Mouse (Mus musculus) stomach, postnatal 0 days (tissue): ENCODE results near the gene Rae1. TPM values are rescaled to one million over a fixed set of nuclear protein-coding genes. Genes with fewer than 3 reads are reported as not detected.

Experiments used
- ATAC-seq: fragments of 200-750 bp; cut with Nextera tagmentation; 2 replicates; pipeline ENCODE4 v1.8.0; 2017; ENCODE audit not compliant: low FRiP score, low TSS enrichment
- DNase-seq: peaks from one replicate; pipeline ENCODE4 v3.0.0-alpha.2; 2016; ENCODE audit warnings: low spot score
- H3K27ac ChIP-seq: fragments of 300-500 bp; sonication (generic); replicated peaks from 2 replicates; pipeline ENCODE4 v1.5.1; 2014; ENCODE audit warnings: mild to moderate bottlenecking, control low read depth
- H3K27me3 ChIP-seq: fragments of 300-500 bp; sonication (generic); 2 replicates; pipeline ENCODE4 v1.6.1; 2014; ENCODE audit warnings: low read length; ENCODE audit not compliant: control insufficient read depth, insufficient read depth
- H3K36me3 ChIP-seq: fragments of 300-500 bp; sonication (generic); 2 replicates; pipeline ENCODE4 v1.6.1; 2014; ENCODE audit warnings: low read length, mixed read lengths; ENCODE audit not compliant: control insufficient read depth, insufficient read depth
- H3K4me1 ChIP-seq: fragments of 300-500 bp; sonication (generic); replicated peaks from 2 replicates; pipeline ENCODE4 v1.6.1; 2014; ENCODE audit warnings: antibody characterized with exemption; ENCODE audit not compliant: control insufficient read depth, insufficient read depth
- H3K4me2 ChIP-seq: fragments of 300-500 bp; sonication (generic); replicated peaks from 2 replicates; pipeline ENCODE4 v1.6.1; 2014; ENCODE audit warnings: low read depth, mild to moderate bottlenecking, control low read depth, moderate library complexity
- H3K4me3 ChIP-seq: fragments of 300-500 bp; sonication (generic); 2 replicates; pipeline ENCODE4 v1.5.1; 2014; ENCODE audit warnings: low read depth, low read length, control low read depth
- H3K9ac ChIP-seq: fragments of 300-500 bp; sonication (generic); 2 replicates; pipeline ENCODE4 v1.6.1; 2014; ENCODE audit warnings: mild to moderate bottlenecking, low read length, control low read depth, mixed read lengths
- H3K9me3 ChIP-seq: fragments of 300-500 bp; sonication (generic); 2 replicates; pipeline ENCODE4 v1.6.1; 2016; ENCODE audit warnings: low read length; ENCODE audit not compliant: control insufficient read depth
- CTCF ChIP-seq: IDR thresholded peaks from 2 replicates; pipeline ENCODE4 v1.5.1; 2016; ENCODE audit warnings: antibody characterized with exemption, low read depth, mild to moderate bottlenecking, moderate library complexity
- EP300 ChIP-seq: optimal IDR thresholded peaks from 2 replicates; pipeline ENCODE3; 2016; ENCODE audit warnings: antibody characterized with exemption
- WGBS: fragments of 180-500 bp; shearing (Covaris S2); extraction: QIAGEN DNeasy Blood & Tissue Kit; methylation state at CpG from one replicate; pipeline ENCODE4 v1.1.7; 2014; 5-methylcytosine and 5-hydroxymethylcytosine counted together
- polyA plus RNA-seq: library from polyadenylated mRNA; unstranded; fragments of >200 nt; fragmentation: Nextera tagmentation; extraction: Ambion mirVana; gene quantifications from 2 replicates; pipeline ENCODE4 v1.2.1, GENCODE M21; 2015

Gene Rae1
- polyA plus RNA-seq, 1 experiment from 2014 or later: 68.7 TPM

DNA sequence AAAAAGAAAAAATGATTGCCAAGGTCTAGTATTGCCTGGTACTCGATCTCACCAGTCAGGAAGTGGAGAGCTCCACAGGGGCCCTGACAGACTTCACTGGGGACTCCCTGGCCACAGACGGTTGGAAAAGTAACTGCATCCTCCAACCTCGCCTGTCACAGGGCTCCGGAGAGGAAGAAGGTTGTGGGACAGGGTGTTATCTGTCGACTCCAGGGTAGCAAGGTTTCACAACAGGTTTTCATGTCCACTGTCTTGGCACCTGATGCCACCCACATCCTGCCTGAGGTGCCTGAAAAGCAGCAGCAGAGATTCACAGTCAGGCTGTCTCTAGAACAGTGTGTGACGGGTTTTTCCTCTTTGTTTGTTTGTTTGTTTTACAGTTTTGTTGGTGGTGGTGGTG lies 18.0 kb downstream of the Rae1 start:
- peaks cover 4% of the 10 kb centered on the region for H3K4me1 ChIP-seq
- H3K4me3 ChIP-seq: no peak overlapping the region
- no peak for TF ChIP-seq CTCF
- 39% methylated on average over 6 of the region's 6 CpGs for WGBS
- H3K9me3 ChIP-seq: no peaks in the 10 kb centered on the region
- ATAC-seq: no peak
- H3K36me3 ChIP-seq: peaks cover 13% of the 10 kb centered on the region
- H3K4me2 ChIP-seq: no peak overlapping the region
- H3K27ac ChIP-seq: no peak overlapping the region
- no peak overlapping the region for H3K9ac ChIP-seq
- no peak for DNase-seq
- no peaks in the 10 kb centered on the region for H3K27me3 ChIP-seq

DNA sequence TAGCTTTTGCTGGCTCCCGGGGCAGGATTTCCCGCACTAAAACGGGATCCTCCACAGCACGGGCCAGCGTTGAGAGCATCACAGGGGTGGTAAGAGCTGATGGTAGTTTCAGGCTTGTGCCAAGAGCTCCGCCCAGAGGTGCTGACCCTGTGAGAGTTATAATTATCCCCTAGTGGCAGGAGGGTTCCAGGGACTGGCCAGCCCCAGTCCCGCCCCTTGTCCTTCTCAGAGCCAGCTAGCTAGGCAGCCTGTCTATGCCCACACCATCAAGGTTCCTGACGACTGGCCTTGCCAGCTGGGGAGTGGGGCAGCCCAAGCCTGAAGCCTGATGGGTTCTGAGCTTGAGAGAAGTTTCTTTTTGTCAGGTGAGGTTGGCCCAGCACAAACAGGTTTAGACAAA lies 18.7 kb downstream of the Rae1 start:
- H3K4me3 ChIP-seq: no peak overlapping the region
- no peaks in the 10 kb centered on the region for H3K9me3 ChIP-seq
- no peaks in the 10 kb centered on the region for H3K27me3 ChIP-seq
- H3K27ac ChIP-seq: no peak overlapping the region
- peaks cover 4% of the 10 kb centered on the region for H3K4me1 ChIP-seq
- peaks cover 10% of the 10 kb centered on the region for H3K36me3 ChIP-seq
- TF ChIP-seq CTCF (peak; percentile 28; the same call in 1 of the 2 replicates), EP300 (no peak)
- H3K9ac ChIP-seq: no peak overlapping the region
- no peak overlapping the region for H3K4me2 ChIP-seq
- 28% methylated on average over 8 of the region's 8 CpGs for WGBS
- no peak for ATAC-seq
- DNase-seq: peak; percentile 48

DNA sequence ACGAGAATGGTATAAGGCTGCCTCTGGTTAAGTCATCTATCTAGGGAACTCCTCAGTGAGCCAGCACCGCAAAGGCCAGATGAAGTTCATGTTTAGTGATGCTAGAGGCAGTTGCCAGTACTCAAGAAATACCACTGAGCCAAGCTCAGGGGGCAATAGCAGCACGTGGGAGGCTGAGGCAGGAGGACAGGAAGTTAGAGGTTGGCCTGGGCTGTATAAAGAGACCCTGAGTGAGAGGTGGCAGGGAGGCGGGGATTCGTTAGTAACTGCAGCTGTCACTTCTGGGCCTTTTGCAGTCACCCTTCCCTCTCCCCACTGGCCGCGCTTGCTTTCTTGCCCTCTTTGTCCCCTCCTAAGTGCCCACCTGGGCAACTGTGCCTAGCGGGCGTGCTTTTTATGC lies 19.4 kb downstream of the Rae1 start:
- Histone ChIP-seq H3K4me1 (peaks cover 4% of the 10 kb centered on the region), H3K9me3 (no peaks in the 10 kb centered on the region), H3K36me3 (peaks cover 5% of the 10 kb centered on the region), H3K27ac (no peak overlapping the region), H3K4me3 (peak overlapping the region; percentile 31), H3K9ac (peak overlapping the region; percentile 38), H3K27me3 (no peaks in the 10 kb centered on the region), H3K4me2 (peak overlapping the region; percentile 71)
- WGBS: 26% methylated on average over 9 of the region's 9 CpGs
- no peak for ATAC-seq
- no peak for DNase-seq
- TF ChIP-seq EP300 (no peak), CTCF (no peak)

DNA sequence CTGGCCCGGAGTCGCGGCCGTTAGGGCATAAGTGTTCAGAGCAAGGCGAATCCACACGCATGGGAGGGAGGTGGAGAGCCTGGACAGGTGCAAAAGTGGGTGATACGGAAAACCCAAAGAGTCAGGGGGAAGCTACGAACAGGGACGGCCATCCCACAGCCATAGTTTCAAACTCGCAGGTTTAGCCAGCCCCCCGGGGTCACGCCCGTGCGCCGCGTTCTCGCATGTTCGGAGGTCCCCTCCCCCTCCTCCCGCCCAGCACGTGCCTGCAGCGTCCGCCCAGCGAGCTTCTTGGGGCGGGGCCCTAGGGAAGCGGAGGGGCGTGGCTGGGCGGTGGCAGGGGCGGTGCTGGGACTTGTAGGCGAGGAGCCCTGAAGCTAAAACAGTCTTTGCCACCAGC lies 19.9 kb downstream of the Rae1 start:
- Histone ChIP-seq H3K9me3 (no peaks in the 10 kb centered on the region), H3K9ac (peak overlapping the region; percentile 38), H3K4me1 (peaks cover 4% of the 10 kb centered on the region), H3K4me3 (peak overlapping the region; percentile 31), H3K4me2 (peak overlapping the region; percentile 71), H3K36me3 (peaks cover 3% of the 10 kb centered on the region; the same call in 1 of the 2 replicates), H3K27me3 (no peaks in the 10 kb centered on the region), H3K27ac (no peak overlapping the region)
- ATAC-seq: peak; percentile 80
- WGBS: 0% methylated on average over 29 of the region's 29 CpGs
- peak; percentile 93 for DNase-seq
- TF ChIP-seq CTCF (no peak), EP300 (no peak)

DNA sequence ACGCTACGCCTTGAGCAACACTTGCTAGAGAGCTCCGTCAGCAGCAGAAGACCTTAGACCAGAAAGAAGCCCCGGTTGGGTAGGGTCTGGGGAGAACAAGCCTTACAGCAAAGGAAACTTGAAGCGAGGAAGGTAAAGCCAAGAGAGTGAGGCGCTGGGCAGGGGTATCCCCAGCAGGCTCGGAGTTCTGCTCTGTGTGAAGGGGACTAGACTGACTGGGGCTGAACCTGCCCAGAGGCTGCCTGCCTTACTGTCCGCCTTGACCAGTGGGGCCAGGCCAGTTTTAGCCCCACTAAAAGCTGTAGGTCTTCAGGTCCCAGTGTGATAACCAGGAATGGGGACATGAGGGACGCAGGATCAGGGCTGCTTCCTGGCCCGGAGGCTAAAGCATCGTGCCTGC lies 20.5 kb downstream of the Rae1 start, which contains the start of gene Rbm38:
Rbm38 (plus strand) TSS at position 69 of the 400 bp plus-strand sequence.
- Histone ChIP-seq H3K27me3 (no peaks in the 10 kb centered on the region), H3K4me2 (peak within 1 kb of the TSS; percentile 71), H3K36me3 (peaks cover 2% of the 10 kb centered on the region; the same call in 1 of the 2 replicates), H3K9me3 (no peaks in the 10 kb centered on the region), H3K27ac (no peak within 1 kb of the TSS), H3K4me3 (peak within 1 kb of the TSS; percentile 31), H3K9ac (peak within 1 kb of the TSS; percentile 38), H3K4me1 (peaks cover 4% of the 10 kb centered on the region)
- DNase-seq: no peak
- ATAC-seq: no peak
- 44% methylated on average over 11 of the region's 11 CpGs for WGBS
- TF ChIP-seq CTCF (no peak), EP300 (no peak)

DNA sequence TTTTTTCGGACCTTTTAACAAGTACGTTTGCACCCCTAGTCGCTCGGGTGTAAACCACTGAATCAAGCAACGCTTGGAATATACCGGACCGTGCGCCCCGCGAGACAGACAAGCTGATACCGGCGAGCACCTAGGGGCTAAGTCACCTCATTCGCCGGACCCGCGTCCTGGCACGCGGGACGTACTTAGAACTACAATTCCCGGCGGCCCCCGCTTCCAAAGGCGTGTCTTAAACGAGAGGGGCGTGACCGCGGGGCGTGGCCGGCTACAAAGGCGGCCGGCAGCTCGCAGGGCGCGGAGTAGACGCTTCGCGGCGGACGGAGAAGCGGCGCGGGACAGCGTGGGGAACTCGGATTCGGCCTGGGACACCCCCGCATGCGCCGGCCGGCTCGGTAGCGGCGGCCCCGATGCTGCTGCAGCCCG lies 21.7 kb downstream of the Rae1 start:
- peak; percentile 70 for ATAC-seq
- Histone ChIP-seq H3K4me2 (peak overlapping the region; percentile 95), H3K9me3 (no peaks in the 10 kb centered on the region), H3K27ac (0 out of 2 replicates have a peak overlapping the region, but pooled peaks have one; percentile 30), H3K36me3 (no peaks in the 10 kb centered on the region), H3K9ac (peak overlapping the region; percentile 65), H3K4me1 (peaks cover 7% of the 10 kb centered on the region), H3K27me3 (no peaks in the 10 kb centered on the region), H3K4me3 (peak overlapping the region; percentile 72)
- TF ChIP-seq CTCF: no peak
- DNase-seq: peak; percentile 92
- WGBS: under 1% methylated on average over 49 of the region's 54 CpGs
